Mouse (Mus musculus): ENCODE measurements around the gene Pnkd.

- TF ChIP-seq POLR2A (IDR thresholded peaks at IDR 0.05; ENCODE audit: borderline replicate concordance, low read depth, low read length) (no peak), CTCF (IDR thresholded peaks at IDR 0.05; ENCODE audit: low read depth, low read length) (no peak)
Measured at GRCm38 (mm10) chr1:74342308-74342707, 57.6 kb downstream of the Pnkd start.

Data from bone marrow macrophage, adult 2 months (primary cell).